Mouse (Mus musculus) MN1 (cell line): ENCODE measurements around the gene Scimp.
"Not testable (repeated sequence)": the region's sequence is repeated elsewhere in the genome, so short reads cannot be mapped to it uniquely, and the experiment has no call there.

Experiments used
- DNase-seq: peaks from one replicate; pipeline ENCODE4 v3.0.0-alpha.2; 2016; ENCODE audit warnings: low spot score

Gene Scimp

GRCm38 (mm10) chr11:70765776-70766445, 46.5 kb downstream of the Scimp start:
- peak; percentile 27 for DNase-seq

- DNase-seq = peak; percentile 74
Measured at GRCm38 (mm10) chr11:70763936-70764808, 48.2 kb downstream of the Scimp start, which contains the start of gene Zfp3. Gene Zfp3, plus strand, starts transcription at chr11:70764209.

GRCm38 (mm10) chr11:70763582-70763935, 48.8 kb downstream of the Scimp start:
- peak; percentile 69 for DNase-seq

- DNase-seq = no peak
Measured at GRCm38 (mm10) chr11:70762641-70763040, 49.7 kb downstream of the Scimp start.

- DNase-seq = not testable (repeated sequence)
Measured at GRCm38 (mm10) chr11:70760446-70760845, 51.9 kb downstream of the Scimp start.

- peak; percentile 82 for DNase-seq
Measured at GRCm38 (mm10) chr11:70755645-70756044, 56.7 kb downstream of the Scimp start.

- DNase-seq = no peak
Measured at GRCm38 (mm10) chr11:70754958-70755357, 57.4 kb downstream of the Scimp start.

GRCm38 (mm10) chr11:70754476-70754875, 57.9 kb downstream of the Scimp start:
- no peak for DNase-seq

- no peak for DNase-seq
Measured at GRCm38 (mm10) chr11:70753146-70753545, 59.2 kb downstream of the Scimp start.

GRCm38 (mm10) chr11:70752337-70753017, 59.9 kb downstream of the Scimp start:
- DNase-seq = no peak

GRCm38 (mm10) chr11:70747876-70748545, 64.4 kb downstream of the Scimp start:
- DNase-seq = no peak

- DNase-seq = no peak
Measured at GRCm38 (mm10) chr11:70745636-70746035, 66.8 kb downstream of the Scimp start.

- no peak for DNase-seq
Measured at GRCm38 (mm10) chr11:70742581-70743459, 69.6 kb downstream of the Scimp start.

- DNase-seq = no peak
Measured at GRCm38 (mm10) chr11:70742117-70742516, 70.3 kb downstream of the Scimp start.

- DNase-seq = no peak
Measured at GRCm38 (mm10) chr11:70741603-70742002, 70.8 kb downstream of the Scimp start.
